Mouse (Mus musculus) urinary bladder, postnatal 36 days (tissue): ENCODE data around the gene Vmp1.

Source experiments
- DNase-seq, 2 experiments: peaks; one replicate each; pipeline ENCODE4 v3.0.0; 2022; ENCODE audit warnings: low spot score in 2 of 2, mixed read lengths in 1 of 2

Gene Vmp1

GRCm38 (mm10) chr11:86571047-86571855 lies 112.4 kb downstream of the Vmp1 start:
- DNase-seq = no peak

- DNase-seq = peak in 1 of 2 experiments; percentile 24
These were observed 113.3 kb downstream of the Vmp1 start for GRCm38 (mm10) chr11:86570261-86570746.

DNA sequence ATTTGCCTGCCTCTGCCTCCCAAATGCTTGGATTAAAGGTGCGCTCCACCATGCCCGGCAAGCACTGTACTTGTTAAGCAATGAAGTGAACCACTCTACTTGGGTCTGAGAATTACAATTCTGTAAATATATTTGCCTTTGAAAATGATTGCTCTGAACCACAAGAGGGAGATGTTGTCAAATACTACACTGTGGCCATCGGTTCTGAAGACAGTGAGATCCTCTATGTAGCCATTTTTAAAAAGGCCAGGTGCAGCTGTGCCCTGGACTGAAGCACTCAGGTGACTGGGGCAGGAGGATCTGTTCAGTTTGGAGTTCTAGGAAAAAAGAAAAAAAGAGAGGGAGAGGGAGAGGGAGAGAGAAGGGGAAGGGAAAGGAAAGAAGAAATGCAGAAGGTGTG lies 115.2 kb downstream of the Vmp1 start:
- DNase-seq = no peak

- DNase-seq = no peak
These were observed 125.4 kb downstream of the Vmp1 start for GRCm38 (mm10) chr11:86558258-86558657.

DNA sequence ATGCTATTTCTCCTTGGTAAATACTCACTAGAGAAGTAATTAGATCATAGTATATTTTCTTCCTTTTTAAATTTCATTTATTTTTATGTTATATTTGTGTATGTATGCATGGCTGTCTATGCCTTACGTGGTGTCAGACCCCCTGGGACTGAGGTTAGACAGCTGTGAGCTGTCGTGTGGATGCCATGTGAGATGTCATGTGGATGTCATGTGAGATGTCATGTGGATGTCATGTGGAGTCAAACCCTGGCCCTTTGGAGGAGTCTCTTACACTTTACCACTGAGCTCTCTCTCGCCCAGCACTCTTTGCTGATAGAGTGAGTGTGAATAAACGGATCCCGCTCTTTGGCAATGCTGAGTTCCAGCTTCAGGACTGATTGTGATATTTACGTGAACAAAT lies 130.1 kb downstream of the Vmp1 start:
- DNase-seq = no peak

DNA sequence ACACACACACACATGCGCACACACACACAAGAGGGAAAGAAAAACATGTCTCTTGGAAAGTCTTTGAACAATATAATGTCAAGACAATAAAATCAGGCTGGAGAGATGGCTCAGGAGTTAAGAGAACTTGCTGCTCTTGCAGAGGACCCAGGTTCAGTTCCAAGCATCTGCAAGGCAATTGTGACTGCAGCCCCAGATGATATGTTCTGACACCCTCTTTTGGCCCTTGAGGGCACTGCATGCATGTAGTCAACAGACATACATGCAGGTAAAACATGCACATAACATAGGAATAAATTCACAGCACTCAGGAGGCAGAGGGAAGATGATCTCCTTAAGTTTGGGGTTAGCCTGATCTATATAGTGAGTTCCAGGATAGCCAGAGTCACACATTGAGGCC lies 136.2 kb downstream of the Vmp1 start:
- no peak for DNase-seq

GRCm38 (mm10) chr11:86545556-86545955 lies 138.1 kb downstream of the Vmp1 start:
- no peak for DNase-seq

DNA sequence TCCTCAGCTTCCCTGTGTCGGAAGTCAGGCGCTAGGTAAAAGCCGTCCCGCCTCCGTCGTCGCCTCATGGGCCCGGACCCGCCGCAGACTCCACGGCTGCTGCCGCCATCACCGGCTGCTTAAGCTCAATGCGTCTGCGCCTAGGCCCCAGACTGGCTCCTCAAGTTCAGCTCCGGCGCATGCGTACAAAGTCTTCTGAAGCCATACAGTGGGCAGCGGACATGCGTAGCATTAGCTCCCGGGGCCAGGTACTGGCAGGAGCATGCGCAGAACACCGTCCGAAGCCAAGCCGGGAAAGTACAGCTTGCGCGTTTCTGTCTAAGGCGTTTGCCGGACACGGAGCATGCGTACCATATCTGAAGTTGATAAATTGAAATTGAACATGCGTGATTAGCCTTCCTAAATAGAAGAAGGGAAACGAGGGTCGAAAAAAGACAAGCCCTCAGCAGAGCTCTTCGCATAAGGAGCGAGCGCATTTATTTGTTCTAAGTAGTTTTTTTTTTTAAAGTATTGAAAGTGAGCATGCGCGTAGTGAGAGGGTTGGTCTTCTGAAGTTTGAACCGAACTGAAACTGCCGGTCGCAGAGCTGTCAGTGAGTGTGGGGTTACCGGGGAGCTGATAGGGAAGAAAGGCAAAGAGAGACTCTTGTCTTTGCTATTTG lies 138.9 kb downstream of the Vmp1 start, which contains the start of the genes Rps6kb1 and Tubd1:
Gene Rps6kb1 (minus strand): TSS at position 167 of the 661 bp plus-strand sequence.
Gene Tubd1 (plus strand): TSS at position 353 of the 661 bp plus-strand sequence.
- DNase-seq = peak; percentile 97 to 99

- DNase-seq = peak in 1 of 2 experiments; percentile 31
These were observed 139.5 kb downstream of the Vmp1 start for GRCm38 (mm10) chr11:86543960-86544638.

DNA sequence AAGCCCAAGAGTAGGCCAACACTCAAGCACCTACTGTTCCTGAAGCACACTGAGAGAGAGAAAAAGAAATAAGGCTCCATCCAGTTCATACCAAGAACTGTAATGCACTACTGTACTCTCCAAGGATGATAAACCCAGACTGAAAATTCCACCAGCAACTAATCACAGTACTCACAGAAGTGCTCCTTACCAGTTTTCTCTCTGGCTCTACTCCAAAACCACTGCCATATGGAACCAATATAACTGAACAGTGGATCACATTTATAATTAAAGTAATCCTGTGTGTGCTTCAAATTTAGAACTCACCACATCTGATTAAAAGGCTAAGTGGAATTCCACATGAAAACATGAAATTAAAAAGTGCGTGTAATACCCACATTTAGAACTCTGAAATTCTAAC lies 140.8 kb downstream of the Vmp1 start:
- no peak for DNase-seq

DNA sequence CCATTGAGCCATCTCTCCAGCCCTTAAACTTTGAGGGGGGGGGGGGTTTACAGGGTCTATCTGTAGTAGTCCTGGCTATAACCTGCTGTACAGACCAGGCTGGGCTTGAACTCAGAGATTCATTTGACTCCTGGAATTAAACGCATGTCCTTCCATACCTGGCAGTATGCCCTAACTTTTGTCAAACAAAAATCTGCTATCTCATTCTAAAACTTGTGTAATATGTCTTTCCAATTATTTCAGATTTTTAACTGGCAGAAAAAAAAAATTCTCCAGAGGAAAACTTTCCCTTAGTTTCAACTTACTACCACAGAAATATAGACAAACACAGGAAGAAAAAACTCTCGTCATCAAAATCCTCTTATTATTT lies 143.2 kb downstream of the Vmp1 start:
- DNase-seq = no peak

- DNase-seq = no peak
These were observed 143.7 kb downstream of the Vmp1 start for GRCm38 (mm10) chr11:86539716-86540475.

- DNase-seq = no peak
These were observed 144.8 kb downstream of the Vmp1 start for GRCm38 (mm10) chr11:86538786-86539185.

GRCm38 (mm10) chr11:86534201-86534910 lies 149.3 kb downstream of the Vmp1 start:
- DNase-seq = no peak
